Mouse (Mus musculus) megakaryocyte, embryonic 14.5 days (primary cell): ENCODE measurements around the gene Akap5.

Source experiments
- FLI1 ChIP-seq: IDR thresholded peaks from 2 replicates; pipeline ENCODE4 v1.6.1; 2012; ENCODE audit warnings: low read length, inconsistent platforms, mixed read lengths
- GATA1 ChIP-seq: IDR thresholded peaks from 3 replicates; pipeline ENCODE4 v1.6.1; 2012; ENCODE audit warnings: mixed read lengths, low read length, inconsistent platforms, borderline replicate concordance

- TF ChIP-seq GATA1 (no peak), FLI1 (no peak)
Measured at GRCm38 (mm10) chr12:76290271-76290670, 34.4 kb upstream of the Akap5 start.
